In the genomic region with DNA sequence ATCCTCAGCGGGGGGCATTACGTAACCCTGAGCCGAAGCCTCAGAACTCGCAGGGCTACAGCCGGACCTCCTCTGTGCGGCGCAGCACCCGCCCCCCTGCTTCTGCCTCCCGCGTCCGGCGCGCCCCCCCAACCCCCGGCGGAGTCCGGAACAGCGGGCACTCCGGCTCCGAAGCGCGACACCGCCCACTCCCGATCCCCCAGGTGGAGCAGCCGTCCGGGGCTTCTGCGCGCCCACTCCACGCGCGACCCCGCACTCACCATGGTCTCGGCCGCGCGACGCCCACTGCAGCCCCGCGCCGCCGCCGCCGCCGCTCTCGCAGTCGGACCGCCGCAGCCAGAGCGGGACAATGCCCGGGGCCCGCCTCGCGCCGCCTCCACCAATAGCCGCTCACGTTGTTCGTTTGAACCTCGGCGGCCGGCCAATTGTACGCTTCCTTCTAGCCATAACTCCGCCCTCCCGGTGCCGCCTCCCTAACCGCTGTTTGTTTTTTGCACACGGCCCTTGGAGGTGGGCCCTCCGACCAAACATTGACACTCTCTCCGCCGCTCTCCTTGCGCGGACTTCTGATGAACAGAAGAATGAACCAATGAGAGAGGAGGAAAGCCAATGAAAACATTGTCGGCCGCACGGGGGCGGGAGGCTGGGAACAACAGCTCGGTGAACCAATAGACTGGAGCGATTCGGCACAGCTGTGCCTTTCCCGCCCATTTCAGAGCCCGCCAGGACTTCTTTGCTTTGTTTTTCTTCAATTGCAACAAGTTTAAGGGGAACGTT, we compare ENCODE assay signal across 8 mouse cellular contexts. TPM values are rescaled to one million over a fixed set of nuclear protein-coding genes. Genes with fewer than 3 reads are reported as not detected.
DNase-seq lines count a peak whose midpoint lies in the region; ATAC-seq and TF ChIP-seq lines count a peak whose summit lies in the region.

Gene H2afv (minus strand): TSS at position 367 of the 777 bp plus-strand sequence.

- H3K4me2 ChIP-seq in kidney, embryonic 14.5 days (replicated peaks; ENCODE audit: low read depth, low read length) = peak within 1 kb of the TSS; percentile 49
- H3K4me2 ChIP-seq in limb, embryonic 15.5 days = peak within 1 kb of the TSS; percentile 52

- under 1% methylated on average over 78 of the region's 80 CpGs for WGBS in kidney, embryonic 14.5 days
- under 1% methylated on average over 79 of the region's 80 CpGs for WGBS in limb, embryonic 15.5 days

- peak within 1 kb of the TSS; percentile 81 for H3K4me3 ChIP-seq in bone marrow macrophage, adult 2 months (ENCODE audit: insufficient read depth, low read length)
- H3K4me3 ChIP-seq in embryonic fibroblast, embryonic 13.5 days (ENCODE audit: insufficient read depth, low read length) = peak within 1 kb of the TSS; percentile 71
- peak within 1 kb of the TSS; percentile 82 for H3K4me3 ChIP-seq in kidney, embryonic 14.5 days (ENCODE audit: low read length)
- H3K4me3 ChIP-seq in limb, embryonic 15.5 days = peak within 1 kb of the TSS; percentile 92

- DNase-seq in A20 (ENCODE audit: low read depth, low spot score) = peak; percentile 100
- DNase-seq in heart, adult 9 months (ENCODE audit: low spot score in 2 of 2) = peak; percentile 99 to 100
- peak; percentile 98 to 99 for DNase-seq in monocyte, adult 2 months (ENCODE audit: low read depth in 1 of 2, low spot score in 2 of 2)
- peak; percentile 99 for DNase-seq in spleen, postnatal 36 days (ENCODE audit: low spot score in 2 of 2)

- H3K9ac ChIP-seq in kidney, embryonic 14.5 days (ENCODE audit: low read depth, low read length) = peak within 1 kb of the TSS; percentile 88
- H3K9ac ChIP-seq in limb, embryonic 15.5 days = peak within 1 kb of the TSS; percentile 87

- peaks cover 2% of the 10 kb centered on the region; the same call in 1 of the 2 replicates for H3K36me3 ChIP-seq in kidney, embryonic 14.5 days (ENCODE audit: control insufficient read depth, insufficient read depth, low read length)
- no peaks in the 10 kb centered on the region for H3K36me3 ChIP-seq in limb, embryonic 15.5 days

- no peaks in the 10 kb centered on the region for H3K9me3 ChIP-seq in kidney, embryonic 14.5 days (ENCODE audit: control insufficient read depth, low read length)
- no peaks in the 10 kb centered on the region for H3K9me3 ChIP-seq in limb, embryonic 15.5 days

- TF ChIP-seq POLR2A in bone marrow macrophage, adult 2 months (IDR thresholded peaks at IDR 0.05; ENCODE audit: borderline replicate concordance, low read depth, low read length) = no peak
- TF ChIP-seq POLR2A in embryonic fibroblast, embryonic 13.5 days (IDR thresholded peaks at IDR 0.05; ENCODE audit: low read depth, low read length) = 0 out of 2 replicates have a peak, but pooled peaks have one; percentile 9

- H3K27ac ChIP-seq in bone marrow macrophage, adult 2 months (ENCODE audit: insufficient read depth, low read depth, low read length) = peak within 1 kb of the TSS; percentile 72
- peak within 1 kb of the TSS; percentile 64 for H3K27ac ChIP-seq in embryonic fibroblast, embryonic 13.5 days (ENCODE audit: insufficient read depth, low read length)
- peak within 1 kb of the TSS; percentile 92 for H3K27ac ChIP-seq in kidney, embryonic 14.5 days (ENCODE audit: low read depth, low read length)
- peak within 1 kb of the TSS; percentile 98 for H3K27ac ChIP-seq in limb, embryonic 15.5 days

- TF ChIP-seq CTCF in bone marrow macrophage, adult 2 months (IDR thresholded peaks at IDR 0.05; ENCODE audit: low read depth, low read length) = no peak
- no peak for TF ChIP-seq CTCF in embryonic fibroblast, embryonic 13.5 days (IDR thresholded peaks at IDR 0.05; ENCODE audit: borderline replicate concordance, insufficient read depth, low read length)

- H3K27me3 ChIP-seq in kidney, embryonic 14.5 days (ENCODE audit: control insufficient read depth, insufficient read depth, low read length) = no peaks in the 10 kb centered on the region
- no peaks in the 10 kb centered on the region for H3K27me3 ChIP-seq in limb, embryonic 15.5 days

- H3K4me1 ChIP-seq in bone marrow macrophage, adult 2 months (ENCODE audit: control insufficient read depth, insufficient read depth, low read length) = peaks cover 6% of the 10 kb centered on the region
- no peaks in the 10 kb centered on the region for H3K4me1 ChIP-seq in embryonic fibroblast, embryonic 13.5 days (ENCODE audit: control insufficient read depth, insufficient read depth, low read length)
- H3K4me1 ChIP-seq in kidney, embryonic 14.5 days (ENCODE audit: control insufficient read depth, insufficient read depth, low read length) = peaks cover 3% of the 10 kb centered on the region; the same call in 1 of the 2 replicates
- peaks cover 3% of the 10 kb centered on the region; the same call in 1 of the 2 replicates for H3K4me1 ChIP-seq in limb, embryonic 15.5 days

- peak; percentile 99 for ATAC-seq in kidney, embryonic 14.5 days (ENCODE audit: low FRiP score, low TSS enrichment)
- peak; percentile 100 for ATAC-seq in limb, embryonic 15.5 days (ENCODE audit: insufficient number of reproducible peaks, low FRiP score, low TSS enrichment, low read depth)

RNA-seq across cellular contexts. Expression of gene H2afv, which starts in this region (rescaled TPM):
- 146 and 172 TPM in 2 replicates for polyA plus RNA-seq in bone marrow macrophage, adult 2 months (2012; ENCODE audit: insufficient read depth, insufficient read length, missing spikeins)
- polyA plus RNA-seq in embryonic fibroblast, embryonic 13.5 days (2011; ENCODE audit: insufficient read length, low read depth, missing spikeins) = 55.9 and 74.5 TPM in 2 replicates
- polyA plus RNA-seq in kidney, embryonic 14.5 days (2014; fragmentation: Nextera tagmentation; extraction: Ambion mirVana) = 654 and 761 TPM in 2 replicates
- polyA plus RNA-seq in limb, embryonic 15.5 days (2015; fragmentation: Nextera tagmentation; extraction: Ambion mirVana) = 402 and 435 TPM in 2 replicates

Comparison
In these comparisons a context has a peak if more than half of its experiments do, and no peak if none do; other contexts are left out.
1. Peak in every context shown above with its lines: DNase-seq, ATAC-seq, H3K4me3 ChIP-seq and H3K27ac ChIP-seq.